Mouse (Mus musculus) C3H10T1/2 (cell line): ENCODE results near the gene Cd248. TPM values are rescaled to one million over a fixed set of nuclear protein-coding genes. Genes with fewer than 3 reads are reported as not detected.

ENCODE experiments used
- polyA plus RNA-seq, 2 experiments: library from polyadenylated mRNA; unstranded; fragments of >200 nt; fragmentation: generic; extraction: Trizol; gene quantifications; one replicate each; pipeline ENCODE4 v1.2.1; 2012; ENCODE audit warnings: missing spikeins in 2 of 2

Cd248 gene
- 100 to 1,000 TPM; 106 to 492 TPM for polyA plus RNA-seq

GRCm38 (mm10) chr19:5067867-5068569 lies at the start of gene Cd248:
Cd248 (plus strand) TSS chr19:5068078.

GRCm38 (mm10) chr19:5023621-5024479 lies 44.0 kb upstream of the Cd248 start, which contains the start of gene Slc29a2:
Slc29a2 (plus strand) TSS chr19:5023860.

GRCm38 (mm10) chr19:5038709-5039156 lies 29.1 kb upstream of the Cd248 start, which contains the start of the genes B4gat1 and AC124502.3:
B4gat1 (plus strand) TSS chr19:5038826.
AC124502.3 (plus strand) TSS chr19:5038891.

GRCm38 (mm10) chr19:5040862-5041523 lies 26.9 kb upstream of the Cd248 start, which contains the start of gene Brms1:
Brms1 (plus strand) TSS chr19:5041354.

GRCm38 (mm10) chr19:5050047-5050905 lies 17.6 kb upstream of the Cd248 start, which contains the start of gene Rin1:
Rin1 (plus strand) TSS chr19:5050481.

DNA sequence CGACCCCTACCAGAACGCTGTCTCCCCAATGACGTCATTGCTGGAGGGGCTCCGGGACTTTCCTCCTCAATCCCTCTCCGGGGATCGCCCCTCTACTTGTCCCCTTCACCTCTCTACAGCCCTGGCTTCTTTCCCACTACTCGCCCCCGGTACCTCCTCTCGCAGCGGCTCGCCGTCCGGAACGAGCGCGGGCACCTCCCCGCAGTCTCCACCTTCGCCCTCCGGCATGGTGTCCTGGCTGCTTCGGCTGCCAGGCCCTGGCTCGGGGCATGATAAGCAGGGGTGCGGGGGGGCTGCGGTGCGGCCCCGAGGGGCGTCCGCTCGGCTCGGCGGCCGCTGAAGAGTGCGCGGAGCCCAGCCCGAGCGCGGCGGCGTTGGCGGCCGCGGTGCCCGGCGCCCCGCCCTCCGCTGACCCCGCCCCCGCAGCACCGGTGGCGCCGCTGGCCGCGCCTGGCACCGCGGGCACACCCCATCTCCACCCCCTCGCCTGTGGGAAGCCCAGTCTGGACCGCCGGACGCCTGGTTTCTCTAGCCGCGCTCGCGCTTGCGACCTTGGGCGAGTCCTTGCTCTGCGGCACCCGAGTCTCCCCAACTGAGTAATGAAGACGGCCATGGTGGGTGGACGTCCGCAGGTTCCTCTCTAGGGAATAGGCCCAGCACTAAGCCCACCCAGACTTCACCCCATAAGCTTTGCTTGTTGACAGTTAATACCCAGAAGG lies 17.4 kb downstream of the Cd248 start, which contains the start of gene Tmem151a:
TSS of gene Tmem151a (minus strand) at position 387 of the 719 bp plus-strand sequence.

DNA sequence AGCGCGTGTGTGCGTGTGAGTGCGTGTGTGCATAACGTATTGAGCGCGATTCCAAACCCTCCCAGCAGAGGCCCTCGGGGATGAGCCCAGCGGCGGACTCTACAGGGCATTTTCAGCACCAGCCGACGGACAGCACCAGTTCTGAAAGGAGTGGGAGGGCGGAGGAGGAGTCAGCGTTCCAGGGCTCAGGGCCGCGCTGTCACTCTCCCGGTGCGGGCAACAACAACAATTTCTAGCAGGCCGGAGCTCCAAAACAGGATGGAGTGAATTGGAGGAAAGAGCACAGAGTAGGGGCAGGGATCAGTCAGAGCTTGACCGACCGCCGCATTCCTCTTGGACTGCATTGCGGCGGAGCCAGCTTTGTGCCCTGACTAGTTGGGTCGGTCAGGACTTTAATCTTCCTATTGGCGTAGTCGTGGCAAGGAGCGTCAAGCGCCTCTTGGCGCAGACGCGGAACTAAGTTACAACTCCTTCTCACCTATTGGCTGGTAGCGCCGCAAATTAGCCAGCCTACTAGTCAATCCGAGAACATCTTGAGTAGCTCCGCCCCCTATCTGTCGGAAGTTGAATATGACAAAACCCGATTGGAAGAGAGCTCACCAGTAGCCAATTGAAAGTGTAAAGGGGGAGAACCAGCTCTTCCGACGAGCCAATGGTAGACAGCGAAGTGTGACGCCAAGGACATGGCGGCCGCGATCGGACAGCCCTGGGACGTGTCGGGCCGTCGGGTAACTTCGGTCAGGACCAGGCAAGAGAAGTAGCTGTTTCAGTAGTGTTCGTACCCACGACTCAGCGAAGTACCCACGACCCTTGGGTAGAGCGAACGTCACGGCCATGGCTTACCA lies 20.2 kb downstream of the Cd248 start, which contains the start of gene Yif1a:
TSS of gene Yif1a (plus strand) at position 655 of the 845 bp plus-strand sequence.

DNA sequence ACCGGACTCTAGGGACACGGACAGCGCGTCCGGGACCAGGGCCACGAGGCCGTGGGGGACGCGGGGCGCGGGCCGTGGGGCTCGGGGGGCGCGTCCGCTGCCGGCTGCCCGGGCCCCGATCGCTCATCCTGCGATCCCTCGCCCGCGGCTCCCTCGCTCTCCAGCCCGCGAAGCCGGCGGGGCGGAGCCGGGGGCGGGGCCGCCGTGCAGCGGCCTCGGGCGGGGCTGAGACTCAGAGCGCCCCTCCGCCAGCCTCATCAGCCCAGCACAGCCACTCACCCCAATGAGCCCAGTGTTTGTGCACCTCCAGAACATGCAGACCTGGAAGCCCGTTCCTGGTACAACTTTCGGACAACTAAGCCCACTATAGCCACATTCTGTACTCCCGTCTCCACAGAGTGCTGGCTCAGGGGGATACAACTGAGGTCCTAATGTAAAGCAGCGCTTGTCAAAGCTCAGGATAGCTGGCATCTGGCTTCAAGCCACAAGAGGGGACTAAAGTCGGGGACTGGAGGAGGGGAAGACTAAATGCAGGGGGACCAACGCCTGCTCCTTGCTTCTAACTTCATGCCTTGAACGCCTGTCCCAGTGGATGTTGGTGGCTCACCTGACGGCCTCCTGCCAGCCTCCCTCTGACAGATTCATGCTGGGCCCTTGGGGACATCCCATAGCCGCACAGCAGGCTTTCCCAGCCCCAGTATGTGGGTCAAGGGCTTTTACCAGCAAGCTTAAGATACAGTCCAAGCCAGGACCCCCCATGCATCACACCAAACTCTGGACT lies 30.7 kb downstream of the Cd248 start, which contains the start of gene Cnih2:
TSS of gene Cnih2 (minus strand) at position 159 of the 781 bp plus-strand sequence.

DNA sequence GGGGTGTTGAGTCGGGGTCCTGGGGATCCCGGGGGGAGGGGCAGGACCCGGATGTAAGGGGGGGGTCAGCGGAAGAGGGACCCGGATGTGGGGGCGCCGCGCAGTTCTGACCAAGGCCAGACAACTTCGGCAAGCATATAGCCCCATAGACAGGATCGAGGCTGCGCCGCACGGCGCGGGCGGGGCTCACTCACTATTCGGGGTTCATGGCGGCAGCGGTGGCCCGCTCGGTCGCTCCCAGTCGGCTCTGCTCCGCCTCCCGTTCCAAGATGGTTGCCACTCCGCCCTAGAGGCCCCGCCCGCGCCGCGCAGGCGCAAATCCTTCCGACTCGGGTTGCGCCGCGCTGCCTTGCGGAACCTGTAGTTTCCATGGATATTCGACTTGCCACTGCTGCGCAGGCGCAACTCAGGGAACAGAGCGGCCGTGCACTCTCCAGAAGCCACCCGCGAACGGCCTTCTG lies 38.9 kb downstream of the Cd248 start, which contains the start of gene Rab1b:
TSS of gene Rab1b (minus strand) at position 342 of the 461 bp plus-strand sequence.

DNA sequence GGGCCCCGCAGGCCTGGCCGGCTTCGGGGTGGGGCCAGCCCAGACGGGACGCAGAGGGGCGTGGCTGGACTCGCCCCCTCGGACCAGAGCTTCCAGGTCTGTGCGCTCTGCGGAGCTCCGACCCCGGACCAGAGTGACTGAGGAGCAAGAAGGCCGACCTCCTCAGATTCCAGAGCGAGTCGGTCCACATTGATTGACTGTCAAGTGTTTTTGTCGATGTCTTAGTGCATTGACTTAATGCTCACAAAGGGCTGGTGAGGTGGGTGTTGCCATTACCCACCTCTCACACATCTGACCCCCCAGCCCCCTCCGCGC lies 50.5 kb downstream of the Cd248 start, which contains the start of gene Klc2:
TSS of gene Klc2 (minus strand) at position 177 of the 315 bp plus-strand sequence.

Other genes with a start within 250 kb of the Cd248 start
- 100 to 1,000 TPM in 1 of 2 experiments, 10 to 100 TPM in 1; 60.9 to 102 TPM for gene Ccs, start 228.7 kb upstream of the Cd248 start, polyA plus RNA-seq
- gene Ccdc87, start 228.7 kb upstream of the Cd248 start, polyA plus RNA-seq, result under 1 TPM; 0.02 to 0.20 TPM
- 1 to 10 TPM in 1 of 2 experiments, under 1 TPM in 1; 0.18 to 2.1 TPM for gene Ctsf, start 212.9 kb upstream of the Cd248 start, polyA plus RNA-seq
- gene Actn3, start 190.2 kb upstream of the Cd248 start, polyA plus RNA-seq, result 1 to 10 TPM; 2.6 to 6.1 TPM
- gene Zdhhc24, start 189.4 kb upstream of the Cd248 start, polyA plus RNA-seq, result 10 to 100 TPM in 1 of 2 experiments, 1 to 10 TPM in 1; 2.9 to 13.9 TPM
- gene Bbs1, start 161.4 kb upstream of the Cd248 start, polyA plus RNA-seq, result 1 to 10 TPM; 1.3 to 5.5 TPM
- gene Dpp3, start 139.8 kb upstream of the Cd248 start, polyA plus RNA-seq, result 10 to 100 TPM; 78.5 to 79.8 TPM
- gene Peli3, start 125.0 kb upstream of the Cd248 start, polyA plus RNA-seq, result 1 to 10 TPM; 3.2 to 4.7 TPM
- 100 to 1,000 TPM in 1 of 2 experiments, 10 to 100 TPM in 1; 75.2 to 151 TPM for gene Mrpl11, start 105.9 kb upstream of the Cd248 start, polyA plus RNA-seq
- under 1 TPM; 0.01 to 0.11 TPM for gene Npas4, start 77.8 kb upstream of the Cd248 start, polyA plus RNA-seq
- gene Slc29a2, start 44.2 kb upstream of the Cd248 start, polyA plus RNA-seq, result 1 to 10 TPM; 1.3 to 1.5 TPM
- gene B4gat1, start 29.3 kb upstream of the Cd248 start, polyA plus RNA-seq, result 10 to 100 TPM; 18.7 to 79.2 TPM
- gene AC124502.3, start 29.2 kb upstream of the Cd248 start, polyA plus RNA-seq, result 1 to 10 TPM in 1 of 2 experiments, under 1 TPM in 1; 0.95 to 3.4 TPM
- gene Brms1, start 26.7 kb upstream of the Cd248 start, polyA plus RNA-seq, result 10 to 100 TPM; 43.2 to 81.1 TPM
- 10 to 100 TPM; 14.9 to 21.8 TPM for gene Rin1, start 17.6 kb upstream of the Cd248 start, polyA plus RNA-seq
- gene Tmem151a, start 17.5 kb downstream of the Cd248 start, polyA plus RNA-seq, result 1 to 10 TPM; 3.1 to 4.6 TPM
- 100 to 1,000 TPM; 137 to 166 TPM for gene Yif1a, start 20.5 kb downstream of the Cd248 start, polyA plus RNA-seq
- 10 to 100 TPM in 1 of 2 experiments, 1 to 10 TPM in 1; 2.5 to 10.3 TPM for gene Cnih2, start 30.4 kb downstream of the Cd248 start, polyA plus RNA-seq
- gene Rab1b, start 39.0 kb downstream of the Cd248 start, polyA plus RNA-seq, result 100 to 1,000 TPM; 192 to 232 TPM
- 10 to 100 TPM; 16.7 to 20.6 TPM for gene Klc2, start 50.5 kb downstream of the Cd248 start, polyA plus RNA-seq
- 10 to 100 TPM in 1 of 2 experiments, 1 to 10 TPM in 1; 7.7 to 24.1 TPM for gene Pacs1, start 205.0 kb downstream of the Cd248 start, polyA plus RNA-seq
- 100 to 1,000 TPM; 155 to 206 TPM for gene Sf3b2, start 227.4 kb downstream of the Cd248 start, polyA plus RNA-seq
- under 1 TPM; 0.01 to 0.04 TPM for gene Gal3st3, start 230.3 kb downstream of the Cd248 start, polyA plus RNA-seq